Mouse (Mus musculus) kidney, postnatal 0 days (tissue): ENCODE measurements at regions not wholly inside any gene's neighbourhood (a gene's known extent, or its start where the extent isn't known, plus 50 kb on each side); places are given as distances from the start of the nearest gene placed in this dataset.
A peak's percentile ranks its signal among the peaks of the same experiment; 100 is the strongest.

Experiments used
- ATAC-seq: fragments of 200-750 bp; cut with Nextera tagmentation; replicated peaks from 2 replicates; pipeline ENCODE4 v1.8.0; 2017; ENCODE audit warnings: low read depth, moderate number of reproducible peaks, moderate TSS enrichment, moderate library complexity; ENCODE audit not compliant: low FRiP score
- DNase-seq: peaks from one replicate; pipeline ENCODE4 v3.0.0-alpha.2; 2016; ENCODE audit warnings: low spot score
- H3K27ac ChIP-seq: fragments of 300-500 bp; sonication (generic); 2 replicates; pipeline ENCODE4 v1.5.1; 2014; ENCODE audit warnings: mild to moderate bottlenecking
- H3K27me3 ChIP-seq: fragments of 300-500 bp; sonication (generic); 2 replicates; pipeline ENCODE4 v1.6.1; 2014; ENCODE audit warnings: low read length, mixed read lengths; ENCODE audit not compliant: insufficient read depth
- H3K36me3 ChIP-seq: fragments of 300-500 bp; sonication (generic); 2 replicates; pipeline ENCODE4 v1.6.1; 2014; ENCODE audit warnings: low read length, mixed read lengths; ENCODE audit not compliant: insufficient read depth
- H3K4me1 ChIP-seq: fragments of 300-500 bp; sonication (generic); replicated peaks from 2 replicates; pipeline ENCODE4 v1.6.1; 2014; ENCODE audit warnings: antibody characterized with exemption, low read length, mixed read lengths; ENCODE audit not compliant: insufficient read depth
- H3K4me2 ChIP-seq: fragments of 300-500 bp; sonication (generic); 2 replicates; pipeline ENCODE4 v1.6.1; 2014; ENCODE audit warnings: mild to moderate bottlenecking, low read length, moderate library complexity, mixed read lengths
- H3K4me3 ChIP-seq: fragments of 300-500 bp; sonication (generic); replicated peaks from 2 replicates; pipeline ENCODE4 v1.5.1; 2014; ENCODE audit warnings: low read depth, low read length
- H3K9ac ChIP-seq: fragments of 300-500 bp; sonication (generic); 2 replicates; pipeline ENCODE4 v1.6.1; 2014; ENCODE audit warnings: low read depth, low read length
- H3K9me3 ChIP-seq: fragments of 300-500 bp; sonication (generic); replicated peaks from 2 replicates; pipeline ENCODE4 v1.6.1; 2016; ENCODE audit warnings: low read length, inconsistent platforms, mixed read lengths
- CTCF ChIP-seq: IDR thresholded peaks from 2 replicates; pipeline ENCODE4 v1.5.1; 2016; ENCODE audit warnings: antibody characterized with exemption, low read depth, mild to moderate bottlenecking, moderate library complexity
- WGBS: fragments of 180-500 bp; shearing (Covaris S2); extraction: QIAGEN DNeasy Blood & Tissue Kit; methylation state at CpG from one replicate; pipeline ENCODE4 v1.1.7; 2014; 5-methylcytosine and 5-hydroxymethylcytosine counted together

- Histone ChIP-seq H3K9ac (no peak overlapping the region), H3K4me1 (peaks cover 10% of the 10 kb centered on the region; the same call in 1 of the 2 replicates), H3K4me2 (no peak overlapping the region), H3K9me3 (no peaks in the 10 kb centered on the region), H3K27ac (no peak overlapping the region), H3K36me3 (no peaks in the 10 kb centered on the region), H3K27me3 (no peaks in the 10 kb centered on the region), H3K4me3 (no peak overlapping the region)
- WGBS, result 21% methylated on average over 15 of the region's 15 CpGs
- DNase-seq (peak; percentile 4), ATAC-seq (no peak)
- TF ChIP-seq CTCF, result no peak
Observed at GRCm38 (mm10) chr11:84760622-84761196, 58.6 kb downstream of the Mrm1 start.

GRCm38 (mm10) chr11:84759478-84759986 is 59.8 kb downstream of the Mrm1 start:
- no peak overlapping the region for H3K27ac ChIP-seq
- DNase-seq, result no peak
- H3K4me1 ChIP-seq, result peaks cover 5% of the 10 kb centered on the region; the same call in 1 of the 2 replicates
- 81% methylated on average over 5 of the region's 5 CpGs for WGBS
- H3K27me3 ChIP-seq, result no peaks in the 10 kb centered on the region
- H3K4me3 ChIP-seq, result no peak overlapping the region
- no peaks in the 10 kb centered on the region for H3K36me3 ChIP-seq
- H3K9me3 ChIP-seq, result no peaks in the 10 kb centered on the region
- TF ChIP-seq CTCF, result no peak
- no peak overlapping the region for H3K9ac ChIP-seq
- ATAC-seq, result no peak
- no peak overlapping the region for H3K4me2 ChIP-seq

GRCm38 (mm10) chr11:84752007-84752406 is 67.3 kb downstream of the Mrm1 start:
- DNase-seq (peak; percentile 5), ATAC-seq (no peak)
- H3K9me3 ChIP-seq, result no peaks in the 10 kb centered on the region
- no peak overlapping the region for H3K4me3 ChIP-seq
- H3K4me2 ChIP-seq, result no peak overlapping the region
- no peak overlapping the region for H3K27ac ChIP-seq
- TF ChIP-seq CTCF, result peak; percentile 47; the same call in 1 of the 2 replicates
- no peak overlapping the region for H3K9ac ChIP-seq
- 76% methylated on average over 6 of the region's 6 CpGs for WGBS
- H3K36me3 ChIP-seq, result no peaks in the 10 kb centered on the region
- H3K4me1 ChIP-seq, result no peaks in the 10 kb centered on the region
- no peaks in the 10 kb centered on the region for H3K27me3 ChIP-seq

GRCm38 (mm10) chr11:84749490-84750349 is 69.6 kb downstream of the Mrm1 start:
- Histone ChIP-seq H3K27me3 (no peaks in the 10 kb centered on the region), H3K36me3 (no peaks in the 10 kb centered on the region), H3K4me2 (no peak overlapping the region), H3K9ac (no peak overlapping the region), H3K4me1 (no peaks in the 10 kb centered on the region), H3K9me3 (no peaks in the 10 kb centered on the region), H3K27ac (no peak overlapping the region), H3K4me3 (no peak overlapping the region)
- 25% methylated on average over 12 of the region's 12 CpGs for WGBS
- ATAC-seq, result no peak
- DNase-seq, result peak; percentile 21
- no peak for TF ChIP-seq CTCF

GRCm38 (mm10) chr11:84738769-84739589 is 80.3 kb downstream of the Mrm1 start:
- H3K36me3 ChIP-seq, result no peaks in the 10 kb centered on the region
- no peaks in the 10 kb centered on the region for H3K27me3 ChIP-seq
- WGBS, result 15% methylated on average over 17 of the region's 17 CpGs
- ATAC-seq (no peak), DNase-seq (no peak)
- no peak for TF ChIP-seq CTCF
- H3K27ac ChIP-seq, result no peak overlapping the region
- H3K4me3 ChIP-seq, result no peak overlapping the region
- no peaks in the 10 kb centered on the region for H3K9me3 ChIP-seq
- H3K4me1 ChIP-seq, result no peaks in the 10 kb centered on the region
- no peak overlapping the region for H3K9ac ChIP-seq
- H3K4me2 ChIP-seq, result no peak overlapping the region

- Histone ChIP-seq H3K36me3 (no peaks in the 10 kb centered on the region), H3K27ac (no peak overlapping the region), H3K27me3 (no peaks in the 10 kb centered on the region), H3K4me3 (no peak overlapping the region), H3K9ac (no peak overlapping the region), H3K9me3 (no peaks in the 10 kb centered on the region), H3K4me1 (no peaks in the 10 kb centered on the region), H3K4me2 (no peak overlapping the region)
- 44% methylated on average over 3 of the region's 3 CpGs for WGBS
- ATAC-seq (no peak), DNase-seq (no peak)
- no peak for TF ChIP-seq CTCF
Observed at GRCm38 (mm10) chr11:84738128-84738527, 81.2 kb downstream of the Mrm1 start.
